Mouse (Mus musculus): ENCODE measurements around the gene Mmp11.
"Not testable (repeated sequence)": the region's sequence is repeated elsewhere in the genome, so short reads cannot be mapped to it uniquely, and the experiment has no call there.

Mmp11 gene

GRCm38 (mm10) chr10:75895730-75896129 lies 40.6 kb downstream of the Mmp11 start:
- no peak for DNase-seq

DNA sequence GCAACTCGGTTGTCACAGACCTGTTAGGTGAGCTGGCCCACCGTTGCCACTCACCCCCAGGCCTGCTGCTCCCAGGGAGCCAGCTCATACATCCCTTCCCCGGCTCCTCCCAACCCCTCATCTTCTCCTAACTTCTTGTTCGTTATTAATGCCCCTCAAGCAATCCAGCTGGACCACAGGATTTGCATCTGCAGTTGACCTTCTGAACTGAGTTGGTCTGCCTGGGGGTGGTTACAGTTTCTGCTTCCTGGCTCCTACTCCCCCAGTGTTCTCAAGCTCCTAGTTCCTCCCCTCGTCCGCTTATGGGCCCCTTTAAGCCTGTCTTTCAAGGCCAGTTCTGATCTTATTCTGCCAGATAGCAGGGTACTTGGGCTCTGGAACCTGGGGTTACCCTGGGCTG lies 41.7 kb downstream of the Mmp11 start:
- DNase-seq, result no peak

- peak; percentile 99 for DNase-seq
These were observed 43.1 kb downstream of the Mmp11 start, which contains the start of gene Derl3 for GRCm38 (mm10) chr10:75893089-75893750. Derl3 (plus strand) TSS chr10:75893413.

- no peak for DNase-seq
These were observed 46.7 kb downstream of the Mmp11 start for GRCm38 (mm10) chr10:75889406-75890153.

DNA sequence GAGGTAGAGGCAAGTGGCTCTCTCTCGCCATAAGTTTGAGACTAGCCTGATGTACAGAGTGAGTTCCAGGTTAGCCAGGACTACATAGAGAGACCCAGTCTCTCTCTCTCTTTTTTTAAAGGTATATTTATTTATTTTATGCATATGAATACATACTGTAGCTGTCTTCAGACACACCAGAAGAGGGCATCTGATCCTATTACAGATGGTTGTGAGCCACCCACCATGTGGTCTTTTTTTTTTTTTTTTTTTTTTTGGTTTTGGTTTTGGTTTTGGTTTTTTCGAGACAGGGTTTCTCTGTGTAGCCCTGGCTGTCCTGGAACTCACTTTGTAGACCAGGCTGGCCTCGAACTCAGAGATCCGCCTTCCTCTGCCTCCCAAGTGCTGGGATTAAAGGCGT lies 48.8 kb downstream of the Mmp11 start:
- DNase-seq, result not testable (repeated sequence)

- no peak for DNase-seq
These were observed 51.6 kb downstream of the Mmp11 start for GRCm38 (mm10) chr10:75884742-75885141.

DNA sequence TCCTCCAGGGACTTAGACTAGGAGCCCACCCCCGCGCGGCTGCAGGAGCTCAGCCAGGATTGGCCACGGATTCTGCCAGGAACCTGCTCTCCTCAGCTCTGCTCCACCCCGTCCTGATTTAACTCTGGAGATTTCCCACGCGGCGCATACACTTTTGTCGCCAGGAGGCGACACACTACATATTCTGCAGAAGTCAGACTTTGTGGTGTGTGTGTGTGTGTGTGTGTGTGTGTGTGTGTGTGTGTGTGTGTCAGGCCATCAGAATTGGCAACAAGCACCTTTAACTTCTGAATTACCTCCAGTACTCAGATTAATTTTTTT lies 53.1 kb downstream of the Mmp11 start:
- peak; percentile 83 for DNase-seq

DNA sequence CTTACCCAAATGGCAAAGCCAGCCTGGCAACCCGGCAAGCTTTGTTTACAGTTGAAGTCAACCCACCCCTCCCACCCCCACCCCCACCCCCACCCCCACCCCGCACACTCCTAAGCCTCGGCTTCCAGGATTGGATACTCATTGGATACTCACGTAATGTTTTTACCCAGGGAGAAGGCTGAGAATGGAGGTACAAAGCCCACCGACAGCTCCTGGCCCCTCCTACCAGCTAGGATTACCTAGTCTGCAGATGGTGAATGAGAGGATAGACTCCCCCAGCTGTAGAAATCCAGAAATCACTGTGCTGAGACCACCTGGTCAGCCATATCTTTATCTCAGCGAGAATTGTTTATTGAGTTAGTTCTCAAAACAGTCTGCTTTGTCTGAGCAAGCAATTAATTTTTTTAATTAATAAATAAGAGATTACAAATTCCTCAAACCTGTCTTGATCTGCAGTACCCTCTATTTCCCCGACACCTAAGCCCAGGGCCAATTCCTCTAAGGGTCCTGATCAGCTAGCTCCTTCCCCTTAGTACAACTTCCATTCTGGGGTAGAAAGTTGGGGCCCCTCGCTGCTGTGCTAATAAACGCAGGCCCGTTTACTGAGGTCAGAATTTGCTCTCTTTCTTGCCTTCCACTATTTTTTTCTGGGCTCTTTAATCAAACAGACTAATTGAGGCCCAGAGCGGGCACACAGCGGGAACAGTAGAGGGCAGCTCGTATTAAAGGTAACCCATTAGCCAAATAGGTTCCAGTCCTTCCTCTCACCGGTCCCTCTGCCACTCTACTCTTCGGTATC lies 53.7 kb downstream of the Mmp11 start:
- no peak for DNase-seq

DNA sequence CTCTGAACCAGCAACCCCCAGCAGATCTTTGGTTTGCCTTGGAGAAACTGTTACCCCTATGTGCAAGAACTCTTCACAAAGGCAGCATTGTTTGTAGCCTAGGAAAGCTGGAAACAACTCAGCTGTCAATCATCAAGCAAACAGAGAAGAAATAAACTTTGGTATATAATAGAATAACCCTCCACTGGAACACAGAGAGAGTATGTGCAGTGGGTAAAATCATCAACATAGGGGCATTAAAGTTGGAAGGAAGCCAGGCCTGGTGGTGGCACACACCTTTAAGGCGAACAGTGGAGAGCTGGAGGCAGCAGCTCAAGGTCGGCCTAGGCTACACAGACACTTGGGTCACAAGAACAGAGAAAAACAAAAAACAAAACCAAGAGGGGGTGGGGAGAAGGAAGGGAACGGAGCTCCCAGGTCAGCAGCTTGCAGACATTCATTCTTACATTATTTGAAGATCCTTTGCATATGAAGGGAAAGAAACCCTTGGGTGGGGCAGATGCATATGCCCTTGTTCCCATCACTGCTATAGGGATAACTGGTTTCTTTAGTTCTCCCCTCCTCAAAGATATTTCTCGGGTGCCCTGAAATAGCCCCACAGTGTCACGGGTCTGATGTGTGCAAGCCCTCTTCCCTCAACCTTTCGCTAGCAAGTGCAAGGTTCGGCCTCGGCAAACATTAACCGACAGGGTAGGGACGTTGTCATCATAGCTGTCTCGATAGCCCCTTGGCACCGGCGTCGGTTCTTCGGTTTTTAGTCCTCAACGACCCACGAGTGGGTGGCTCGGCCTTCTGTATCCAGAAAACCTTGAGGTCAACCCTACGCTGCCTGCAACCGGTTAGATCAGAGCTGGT lies 54.5 kb downstream of the Mmp11 start:
- no peak for DNase-seq

DNA sequence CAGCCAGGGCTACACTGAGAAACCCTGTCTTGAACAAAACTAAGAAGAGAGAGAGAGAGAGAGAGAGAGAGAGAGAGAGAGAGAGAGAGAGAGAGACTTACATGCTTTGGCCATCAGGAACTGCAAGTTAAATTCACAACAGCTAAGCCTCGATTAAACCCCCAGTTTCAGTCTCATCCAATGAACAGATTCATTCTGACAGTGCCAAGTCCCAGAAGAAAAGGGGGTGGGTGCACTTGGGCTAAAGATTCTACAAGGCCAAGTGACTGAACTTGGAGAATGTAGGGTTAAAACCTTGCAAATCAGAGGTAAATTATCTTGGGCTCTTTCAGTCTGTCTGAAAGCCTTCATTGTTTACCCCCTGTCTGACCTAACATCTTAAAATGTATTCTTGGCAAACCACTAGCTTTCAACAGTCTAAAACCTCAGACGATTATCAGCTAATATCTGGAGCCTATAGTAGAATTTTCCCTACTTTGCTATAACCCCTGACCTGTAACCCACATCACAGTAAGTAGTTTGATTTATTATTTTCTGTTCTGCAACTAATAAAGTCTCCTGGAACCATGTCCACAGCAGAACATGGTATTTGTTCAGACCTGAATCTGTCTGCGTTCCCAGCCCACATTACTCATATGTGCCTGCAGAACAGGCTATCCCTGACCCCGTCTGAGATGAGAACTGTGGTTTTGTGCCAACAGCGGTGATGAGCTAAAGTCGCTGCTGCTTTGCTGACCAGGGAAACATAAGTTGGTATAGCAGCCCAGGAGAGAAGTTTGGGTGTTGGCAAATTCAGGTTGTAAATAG lies 55.3 kb downstream of the Mmp11 start:
- DNase-seq, result no peak

- DNase-seq, result no peak
These were observed 55.9 kb downstream of the Mmp11 start for GRCm38 (mm10) chr10:75880351-75880750.

DNA sequence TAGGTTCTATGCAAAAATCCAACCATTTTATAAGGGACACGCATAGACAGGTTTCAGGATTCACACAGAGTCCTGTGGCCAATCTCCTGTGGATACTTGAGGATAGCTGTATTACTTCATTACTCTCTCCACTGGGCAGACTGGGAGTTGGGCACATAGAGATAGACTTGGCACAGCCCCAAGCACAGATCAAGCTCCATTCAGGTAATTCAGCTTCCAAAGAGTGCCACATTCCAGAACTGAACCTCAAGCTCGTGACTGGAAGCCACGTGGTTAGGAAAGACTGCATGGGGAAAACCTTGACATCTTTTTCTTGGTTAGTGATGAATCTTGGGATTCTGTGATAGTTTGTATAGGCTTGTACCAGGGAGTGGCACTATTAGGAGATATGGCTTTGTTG lies 57.5 kb downstream of the Mmp11 start:
- DNase-seq, result no peak

DNA sequence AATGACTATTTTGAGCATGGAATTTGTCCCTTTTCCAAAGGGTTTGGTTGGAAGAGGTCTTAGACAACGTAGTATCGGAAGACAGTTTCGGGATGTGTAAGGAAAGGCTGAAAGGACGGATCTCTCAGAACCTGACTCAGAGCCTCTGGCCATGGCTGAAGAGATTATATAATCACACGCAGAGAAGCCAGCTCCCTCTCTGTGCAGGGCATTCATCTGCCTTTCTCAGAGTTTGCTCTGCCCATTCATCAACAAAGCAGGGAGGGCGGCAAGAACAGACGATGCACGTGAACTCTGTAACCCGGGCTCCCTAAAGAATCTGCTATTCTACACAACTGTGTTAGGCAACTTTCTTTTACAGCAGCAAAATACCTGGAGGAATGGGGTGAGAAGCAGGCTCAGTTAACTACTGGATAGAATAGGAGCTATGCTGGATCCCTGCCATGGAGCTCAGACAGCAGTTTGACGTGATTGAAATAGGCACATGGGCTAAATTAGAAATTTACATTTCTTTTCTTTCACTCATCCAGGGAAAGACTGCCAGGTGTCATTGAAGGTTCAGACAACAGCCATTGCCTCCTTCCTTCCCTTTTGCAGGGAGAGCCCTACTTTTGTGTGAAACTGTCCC lies 62.6 kb downstream of the Mmp11 start:
- DNase-seq, result peak; percentile 79

Data from cerebellum, adult 9-11 months (tissue).